Mouse (Mus musculus) adrenal gland, postnatal 25 days (tissue): ENCODE data around the gene Aph1c. TPM values are rescaled to one million over a fixed set of nuclear protein-coding genes. Genes with fewer than 3 reads are reported as not detected.
"Not testable (repeated sequence)": the region's sequence is repeated elsewhere in the genome, so short reads cannot be mapped to it uniquely, and the experiment has no call there.

Experiments used
- DNase-seq: peaks from one replicate; pipeline ENCODE4 v3.0.0; 2021; ENCODE audit warnings: mixed read lengths
- total RNA-seq: library from RNA; stranded (reverse); gene quantifications from 2 replicates; pipeline ENCODE4 v1.2.3, GENCODE M21; 2021

The Aph1c gene
- total RNA-seq, 1 experiment from 2014 or later = 13.6 TPM

DNA sequence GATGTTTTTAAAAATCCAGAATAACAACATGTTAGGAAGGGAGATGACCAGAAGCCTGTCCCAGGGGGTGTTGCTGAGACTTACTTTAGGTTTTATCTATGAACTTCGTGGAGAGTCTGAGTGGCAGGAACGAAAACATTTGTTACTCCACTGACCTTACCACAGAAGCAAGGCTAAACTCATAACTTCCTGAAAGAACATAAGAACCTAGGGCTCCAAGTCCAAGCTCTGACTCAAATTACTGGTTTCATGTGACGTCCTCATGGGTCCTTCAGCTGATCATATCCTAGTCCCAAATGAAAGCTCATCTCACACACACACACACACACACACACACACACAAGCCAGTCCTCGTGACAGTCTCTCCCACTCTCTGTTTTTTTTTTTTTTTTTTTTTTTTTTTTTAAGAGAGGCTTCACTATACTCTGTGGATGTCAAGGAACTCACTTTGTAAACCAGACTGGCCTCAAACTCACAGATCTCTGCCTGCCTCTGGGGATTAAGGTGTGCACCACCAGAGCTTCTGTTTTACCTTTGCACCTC, 2.1 kb downstream of the Aph1c start:
- no peak for DNase-seq

DNA sequence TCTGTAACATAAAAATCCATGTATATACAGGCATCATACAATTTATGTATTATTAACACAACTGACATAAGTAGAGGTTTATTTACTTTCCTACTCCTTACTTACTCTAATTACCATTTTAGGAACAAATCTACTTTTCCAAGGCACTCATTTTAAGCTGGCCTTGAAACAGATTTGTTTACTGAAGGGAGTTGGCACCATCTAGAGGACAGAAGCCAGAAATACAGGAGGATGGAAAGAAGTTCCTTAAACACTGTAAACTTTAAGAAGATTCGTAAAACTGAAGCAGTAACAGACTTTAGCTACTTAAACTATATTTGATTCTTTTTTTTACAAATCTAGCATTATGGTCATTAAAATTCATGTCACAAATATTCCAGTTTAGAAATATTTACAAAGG, 8.5 kb downstream of the Aph1c start:
- DNase-seq = no peak

DNA sequence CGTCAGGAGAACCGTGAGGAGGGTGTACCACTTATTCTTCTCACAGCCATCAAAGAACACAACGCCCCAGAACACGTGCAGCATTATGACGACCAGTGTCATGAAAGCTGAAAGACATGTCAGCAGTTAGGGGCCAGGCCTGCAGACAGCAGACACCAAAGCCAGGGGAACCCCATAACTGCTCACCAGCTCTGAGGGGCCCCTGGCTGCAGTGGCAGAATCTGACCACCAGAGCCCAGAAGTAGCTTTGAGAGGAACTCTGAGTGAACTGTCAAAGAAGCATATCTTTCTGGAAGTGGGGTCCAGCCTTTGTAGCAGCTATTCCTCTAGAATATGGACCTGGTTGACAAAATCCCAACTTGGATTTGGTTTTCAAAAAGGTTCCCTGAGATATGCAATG, 12.3 kb downstream of the Aph1c start:
- not testable (repeated sequence) for DNase-seq

DNA sequence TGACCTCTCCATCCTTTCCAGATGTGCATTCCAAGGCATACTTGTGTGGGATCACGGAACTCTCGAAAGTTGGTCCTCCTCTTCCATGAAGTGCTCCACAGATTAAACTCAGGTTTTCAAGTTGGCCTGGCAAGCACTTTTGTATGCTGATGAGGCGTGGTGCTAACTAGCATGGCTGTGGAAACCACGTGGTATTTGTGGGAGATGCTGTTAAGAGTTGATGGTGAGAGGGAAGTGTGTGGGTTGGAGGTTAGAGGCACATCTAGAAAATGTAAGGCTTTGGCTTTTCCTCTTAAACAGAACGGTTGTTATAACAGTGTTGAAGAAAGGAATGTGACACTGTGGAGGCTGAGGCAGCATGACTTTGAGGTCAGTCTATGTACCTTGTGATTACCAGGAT, 13.5 kb downstream of the Aph1c start:
- no peak for DNase-seq

DNA sequence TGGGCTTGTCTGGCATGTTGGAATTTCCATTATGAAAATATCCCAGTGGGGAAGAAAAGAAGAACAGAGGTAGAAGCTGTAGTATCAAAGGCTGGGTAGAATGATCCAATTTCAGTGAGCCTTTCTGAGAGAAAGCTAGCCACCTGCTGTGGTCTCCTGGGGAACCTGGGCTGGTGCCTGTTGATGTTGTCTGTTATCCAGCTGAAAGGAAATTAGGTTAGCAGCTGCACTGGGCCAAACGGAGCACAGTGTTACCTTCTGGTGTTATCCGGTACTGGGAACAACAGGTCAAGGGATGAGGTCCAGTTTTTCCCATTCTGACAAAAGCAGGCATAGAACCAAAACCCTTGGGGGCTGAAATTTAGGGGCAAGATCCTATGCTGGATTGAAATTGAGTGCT, 21.1 kb downstream of the Aph1c start:
- DNase-seq = no peak

DNA sequence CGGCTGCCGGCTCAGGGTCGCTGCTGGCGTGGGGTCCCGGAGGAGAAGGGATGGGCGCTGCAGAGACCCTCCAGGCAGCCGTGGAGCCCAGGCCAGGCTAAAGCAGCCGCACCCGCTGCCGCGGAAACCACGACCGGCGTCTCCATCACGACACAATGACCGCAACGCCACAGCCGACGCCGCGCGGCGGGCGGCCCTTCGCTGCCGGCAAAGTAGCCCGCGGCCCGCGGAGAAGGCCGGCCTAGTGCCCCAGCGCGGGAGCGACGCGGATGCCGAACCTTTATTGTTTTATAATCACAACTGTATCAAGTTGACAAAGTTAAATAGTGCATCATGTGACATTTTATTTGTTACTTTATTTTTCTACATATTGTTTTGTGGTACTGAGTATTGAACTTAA, 28.6 kb downstream of the Aph1c start:
- peak; percentile 6 for DNase-seq

DNA sequence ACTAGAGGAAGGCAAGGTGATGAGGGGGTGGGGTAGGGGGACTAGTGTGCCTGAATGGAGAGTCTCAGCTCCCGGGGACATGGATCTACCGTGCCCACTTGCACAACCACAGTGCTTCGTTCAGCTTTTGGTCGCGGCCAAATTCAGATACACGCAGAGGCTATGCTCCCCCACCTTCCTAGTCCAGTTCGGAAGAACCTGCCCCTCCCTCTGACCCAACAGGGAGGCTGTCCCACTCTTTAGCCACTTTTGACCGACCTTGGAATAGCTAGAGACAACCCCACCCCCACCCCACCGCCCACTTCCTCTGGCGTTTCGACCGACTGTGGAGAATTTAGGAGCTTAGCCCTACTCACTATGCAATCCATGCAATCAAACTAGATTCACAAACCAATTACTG, 32.6 kb downstream of the Aph1c start:
- DNase-seq = no peak

DNA sequence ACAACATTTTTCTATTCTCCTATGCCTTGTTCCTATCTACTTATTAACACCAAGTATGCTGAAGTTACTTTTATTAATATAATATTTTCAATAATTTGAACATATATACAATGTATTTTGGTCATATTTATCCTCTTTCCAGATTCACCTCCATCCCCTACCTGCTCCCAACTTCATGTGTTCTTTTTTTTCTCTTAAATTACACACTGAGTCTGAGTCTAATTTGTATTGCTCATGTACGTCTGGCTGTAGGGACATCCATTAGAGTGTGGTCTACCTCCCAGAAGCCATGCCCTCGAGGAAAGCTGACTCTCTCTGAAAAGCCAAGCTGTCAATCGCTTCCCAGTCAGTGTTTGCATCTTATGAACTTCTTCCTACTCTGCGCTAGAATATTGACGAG, 37.8 kb downstream of the Aph1c start, which contains the start of gene Gm10647:
Gene Gm10647 (plus strand): TSS at position 301 of the 400 bp plus-strand sequence.
- DNase-seq = no peak

DNA sequence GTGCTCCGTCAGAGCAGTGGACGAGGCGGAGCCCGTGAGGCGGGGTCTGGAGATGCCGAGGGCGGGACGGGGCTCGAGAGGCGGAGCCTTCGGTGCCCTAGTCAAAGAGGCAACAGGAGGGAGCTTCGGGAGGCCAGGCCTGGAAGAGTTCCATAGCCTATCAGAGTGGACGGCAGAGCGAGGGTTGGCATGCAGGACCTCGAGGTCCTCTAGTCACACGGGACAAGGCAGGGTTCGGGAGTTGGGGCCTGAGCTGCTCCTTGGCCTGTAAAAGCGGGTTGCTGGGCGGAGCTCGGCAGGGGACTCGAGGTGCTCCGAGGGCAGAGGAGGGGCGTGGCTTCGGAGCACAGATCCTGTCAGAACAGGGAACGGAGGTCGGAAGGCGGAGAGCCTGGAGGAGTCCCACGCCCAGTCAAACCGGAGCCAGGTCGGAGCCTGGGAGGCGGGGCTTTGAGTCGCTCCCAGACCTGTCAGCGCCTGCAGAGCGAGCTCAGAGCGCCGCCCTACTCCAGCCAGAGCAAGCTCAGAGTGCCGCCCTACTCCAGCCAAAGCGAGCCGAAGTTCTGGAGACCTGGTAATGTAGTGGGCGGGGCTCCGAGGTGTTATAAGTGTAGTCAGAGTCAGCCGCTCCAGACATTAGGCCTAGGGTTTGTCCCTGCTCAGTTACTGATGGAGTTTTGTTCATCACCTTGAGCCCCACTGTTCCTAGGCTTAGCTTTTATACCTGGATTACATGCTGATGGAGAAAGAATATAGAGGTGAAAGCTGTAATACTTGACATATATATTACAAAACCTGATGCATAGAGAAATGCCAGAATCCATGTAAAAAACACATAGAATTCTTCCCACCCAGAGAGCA, 38.8 kb downstream of the Aph1c start, which contains the start of gene Aph1b:
Gene Aph1b (minus strand): TSS at position 27 of the 861 bp plus-strand sequence.
- DNase-seq = peak; percentile 96

DNA sequence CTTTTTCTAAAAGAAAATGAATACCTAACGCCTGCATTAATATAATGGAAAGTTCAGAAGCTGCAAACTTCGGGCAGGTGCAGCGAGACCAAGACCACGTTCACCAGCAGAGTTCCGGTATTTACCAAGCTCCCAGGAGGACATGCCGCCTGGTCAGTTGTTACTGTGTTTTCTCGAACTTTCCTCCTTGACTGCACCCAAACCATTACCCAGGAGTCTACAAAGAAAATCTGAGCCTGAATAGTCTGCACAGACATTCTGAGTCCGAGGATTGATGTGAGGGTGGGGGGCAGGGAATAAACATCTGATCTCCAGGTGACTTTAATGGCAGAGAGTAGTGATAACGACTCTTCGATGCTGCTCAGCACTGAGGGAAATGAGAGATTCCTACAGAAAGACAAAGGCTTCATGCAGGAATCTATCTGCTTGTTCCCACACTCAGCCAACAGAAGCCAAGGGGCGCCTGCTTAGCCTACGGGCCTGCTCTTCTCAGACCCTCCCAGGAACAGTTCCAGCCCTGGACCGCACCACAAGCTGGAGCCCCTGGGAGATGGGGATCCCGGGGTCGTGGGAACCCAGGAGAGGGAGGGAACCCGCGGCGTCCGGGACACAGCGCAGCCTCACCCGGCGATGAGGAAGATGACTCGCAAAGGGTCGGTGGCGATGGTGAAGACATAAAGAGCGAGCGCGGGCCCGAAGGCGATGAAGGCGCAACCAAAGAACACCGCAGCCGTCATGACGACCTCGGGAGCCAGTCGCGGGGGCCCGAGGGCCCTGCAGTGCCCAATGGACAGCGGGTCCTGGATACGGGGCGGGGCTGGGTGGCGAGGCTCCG, 39.7 kb downstream of the Aph1c start:
- no peak for DNase-seq

DNA sequence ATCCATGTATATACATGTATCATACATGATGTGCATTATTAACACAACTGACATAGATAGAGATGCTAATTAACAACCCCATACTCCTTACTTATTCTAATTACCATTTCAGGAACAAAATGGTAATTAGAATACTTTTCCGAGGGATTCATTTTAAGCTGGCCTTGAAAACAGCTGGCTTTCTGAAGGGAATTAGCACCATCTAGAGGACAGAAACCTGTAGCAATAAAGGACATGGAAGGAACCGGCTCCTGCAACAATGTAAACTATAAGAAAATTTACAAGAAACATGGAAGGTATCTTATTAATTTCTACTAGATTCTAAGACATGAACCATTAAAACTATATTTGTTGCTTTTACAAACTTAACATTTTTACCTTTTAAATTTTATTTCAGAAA, 46.7 kb downstream of the Aph1c start:
- DNase-seq = no peak

DNA sequence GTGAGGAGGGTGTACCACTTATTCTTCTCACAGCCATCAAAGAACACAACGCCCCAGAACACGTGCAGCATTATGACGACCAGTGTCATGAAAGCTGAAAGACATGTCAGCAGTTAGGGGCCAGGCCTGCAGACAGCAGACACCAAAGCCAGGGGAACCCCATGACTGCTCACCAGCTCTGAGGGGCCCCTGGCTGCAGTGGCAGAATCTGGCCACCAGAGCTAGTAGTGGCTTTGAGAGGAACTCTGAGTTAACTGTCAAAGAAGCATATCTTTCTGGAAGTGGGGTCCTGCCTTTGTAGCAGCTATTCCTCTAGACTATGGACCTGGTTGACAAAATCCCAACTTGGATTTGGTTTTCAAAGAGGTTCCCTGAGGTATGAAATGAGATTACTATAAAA, 50.0 kb downstream of the Aph1c start:
- not testable (repeated sequence) for DNase-seq

DNA sequence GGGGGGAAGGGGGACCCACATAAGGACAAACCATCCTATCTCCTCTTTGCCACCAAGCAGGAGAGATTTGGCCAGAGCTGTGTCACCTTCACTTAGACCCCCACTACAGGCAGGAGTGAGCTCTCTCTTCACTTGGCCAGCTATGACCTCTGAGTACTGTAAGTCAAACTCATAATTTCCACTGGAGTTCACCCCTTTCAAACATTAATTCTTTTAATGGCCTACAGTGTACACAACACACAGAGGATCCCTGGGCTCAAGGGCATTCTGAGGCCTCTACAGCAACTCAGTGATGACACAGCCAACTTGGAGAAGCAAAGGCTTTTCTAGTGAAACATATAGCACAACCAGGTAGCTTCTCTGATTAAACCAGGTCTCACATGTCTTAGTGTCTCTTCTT, 63.8 kb downstream of the Aph1c start:
- DNase-seq = no peak

DNA sequence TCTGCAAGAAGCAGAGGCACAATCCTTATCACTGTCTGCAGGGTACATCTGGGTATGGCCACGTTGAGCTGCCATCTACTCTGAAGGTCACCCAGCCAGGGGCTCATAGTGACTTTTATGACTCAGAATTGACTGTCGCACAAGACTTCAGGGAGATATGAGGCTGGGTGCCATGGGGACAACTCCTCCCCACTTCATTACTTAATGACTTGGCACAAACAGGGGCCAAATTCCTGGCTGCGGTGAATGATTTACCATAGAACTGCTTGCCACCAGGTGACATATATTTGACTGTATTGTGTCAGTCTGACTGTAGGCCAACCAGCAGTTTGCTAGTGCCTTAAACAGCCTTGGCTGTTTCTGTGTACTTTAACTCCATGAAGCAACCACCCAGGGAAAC, 65.3 kb downstream of the Aph1c start:
- DNase-seq = peak; percentile 24

DNA sequence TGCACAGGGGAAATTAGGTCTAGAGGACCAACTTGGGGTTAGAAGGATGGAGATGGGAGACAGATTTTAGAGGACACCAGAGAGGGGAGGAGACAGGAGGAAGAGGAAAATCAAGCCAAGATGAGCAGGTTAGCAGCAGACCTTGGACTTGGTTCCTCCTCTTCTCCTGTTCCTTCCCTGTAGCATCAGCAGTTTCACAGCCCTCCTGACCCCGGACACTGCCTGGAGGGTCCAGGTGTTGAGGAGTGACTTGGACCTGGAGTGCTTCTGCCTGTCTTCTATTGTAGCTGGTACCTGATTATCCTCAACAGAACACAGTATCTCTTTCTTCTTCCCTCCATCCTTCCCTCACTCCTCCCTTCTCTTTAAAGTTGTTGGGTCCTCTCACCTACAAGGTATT, 65.8 kb downstream of the Aph1c start:
- DNase-seq = no peak

Other genes starting within 250 kb of the Aph1c start
- 46.8 and 51.1 TPM in 2 replicates for gene Usp3, start 241.6 kb downstream of the Aph1c start, total RNA-seq
- gene Car12, start 121.0 kb downstream of the Aph1c start, total RNA-seq = 0.70 and 1.0 TPM in 2 replicates
- gene Aph1b, start 39.2 kb downstream of the Aph1c start, total RNA-seq = 3.1 and 4.5 TPM in 2 replicates
- 0.33 and 0.43 TPM in 2 replicates for gene Gm10647, start 37.7 kb downstream of the Aph1c start, total RNA-seq
- gene Rab8b, start 85.0 kb upstream of the Aph1c start, total RNA-seq = 14.5 and 17.2 TPM in 2 replicates
- 254 and 278 TPM in 2 replicates for gene Rps27l, start 111.4 kb upstream of the Aph1c start, total RNA-seq
- gene Lactb, start 140.8 kb upstream of the Aph1c start, total RNA-seq = 16.6 and 18.5 TPM in 2 replicates
- gene Tpm1, start 214.7 kb upstream of the Aph1c start, total RNA-seq = 166 and 180 TPM in 2 replicates